Mouse (Mus musculus) adrenal gland, adult 8-10 months (tissue): ENCODE data around the gene Ppp1r12b. TPM values are rescaled to one million over a fixed set of nuclear protein-coding genes. Genes with fewer than 3 reads are reported as not detected.

ENCODE experiments used
- DNase-seq: peaks from one replicate; pipeline ENCODE4 v3.0.0; 2022
- total RNA-seq, 4 experiments: library from RNA; stranded (reverse); gene quantifications; 2 replicates each; pipeline ENCODE4 v1.2.4; 2022

Gene Ppp1r12b
- total RNA-seq, 4 experiments from 2014 or later, result 10.3 to 23.7 (median 15.7) TPM

- no peak for DNase-seq
Measured at GRCm38 (mm10) chr1:134790716-134791439, 164.9 kb downstream of the Ppp1r12b start.

- no peak for DNase-seq
Measured at GRCm38 (mm10) chr1:134788096-134788495, 167.6 kb downstream of the Ppp1r12b start.

- no peak for DNase-seq
Measured at GRCm38 (mm10) chr1:134784911-134785310, 170.8 kb downstream of the Ppp1r12b start.

GRCm38 (mm10) chr1:134784481-134784880 is 171.3 kb downstream of the Ppp1r12b start:
- no peak for DNase-seq

GRCm38 (mm10) chr1:134783958-134784357 is 171.8 kb downstream of the Ppp1r12b start:
- DNase-seq, result no peak

- DNase-seq, result no peak
Measured at GRCm38 (mm10) chr1:134782797-134783196, 172.9 kb downstream of the Ppp1r12b start.

- no peak for DNase-seq
Measured at GRCm38 (mm10) chr1:134777936-134778548, 177.7 kb downstream of the Ppp1r12b start.

- no peak for DNase-seq
Measured at GRCm38 (mm10) chr1:134777201-134777885, 178.4 kb downstream of the Ppp1r12b start.

- no peak for DNase-seq
Measured at GRCm38 (mm10) chr1:134775631-134776030, 180.1 kb downstream of the Ppp1r12b start.

GRCm38 (mm10) chr1:134774728-134775287 is 180.9 kb downstream of the Ppp1r12b start:
- no peak for DNase-seq

GRCm38 (mm10) chr1:134774247-134774646 is 181.5 kb downstream of the Ppp1r12b start:
- no peak for DNase-seq

GRCm38 (mm10) chr1:134773256-134773655 is 182.5 kb downstream of the Ppp1r12b start:
- no peak for DNase-seq

GRCm38 (mm10) chr1:134772821-134773220 is 182.9 kb downstream of the Ppp1r12b start:
- DNase-seq, result no peak

- no peak for DNase-seq
Measured at GRCm38 (mm10) chr1:134771999-134772398, 183.7 kb downstream of the Ppp1r12b start.

- DNase-seq, result no peak
Measured at GRCm38 (mm10) chr1:134771353-134771752, 184.4 kb downstream of the Ppp1r12b start.

GRCm38 (mm10) chr1:134770312-134770711 is 185.4 kb downstream of the Ppp1r12b start:
- DNase-seq, result no peak

GRCm38 (mm10) chr1:134766448-134766847 is 189.3 kb downstream of the Ppp1r12b start:
- DNase-seq, result no peak

- no peak for DNase-seq
Measured at GRCm38 (mm10) chr1:134764831-134765458, 190.8 kb downstream of the Ppp1r12b start.

- no peak for DNase-seq
Measured at GRCm38 (mm10) chr1:134763776-134764438, 191.8 kb downstream of the Ppp1r12b start.

GRCm38 (mm10) chr1:134763250-134763649 is 192.5 kb downstream of the Ppp1r12b start:
- no peak for DNase-seq

GRCm38 (mm10) chr1:134761534-134761933 is 194.2 kb downstream of the Ppp1r12b start:
- no peak for DNase-seq

GRCm38 (mm10) chr1:134760642-134761041 is 195.1 kb downstream of the Ppp1r12b start:
- DNase-seq, result no peak
